Mouse (Mus musculus) limb, embryonic 14.5 days (tissue): Measurements from ENCODE around the gene Msi2. TPM values are rescaled to one million over a fixed set of nuclear protein-coding genes. Genes with fewer than 3 reads are reported as not detected.

Experiments
- ATAC-seq: fragments of 200-750 bp; cut with Nextera tagmentation; 2 replicates; pipeline ENCODE4 v1.8.0; 2017; ENCODE audit warnings: low read depth, moderate number of reproducible peaks, moderate TSS enrichment; ENCODE audit not compliant: low FRiP score
- DNase-seq: peaks from one replicate; pipeline ENCODE4 v3.0.0-alpha.2; 2015; ENCODE audit warnings: low spot score
- H3K27ac ChIP-seq: fragments of 300-500 bp; sonication (generic); replicated peaks from 2 replicates; pipeline ENCODE4 v1.5.1; 2014; ENCODE audit warnings: low read depth, mild to moderate bottlenecking, low read length, moderate library complexity, mixed read lengths
- H3K27me3 ChIP-seq: fragments of 300-500 bp; sonication (generic); 2 replicates; pipeline ENCODE4 v1.6.1; 2014; ENCODE audit warnings: low read length, mixed read lengths; ENCODE audit not compliant: control insufficient read depth, insufficient read depth
- H3K36me3 ChIP-seq: fragments of 300-500 bp; sonication (generic); 2 replicates; pipeline ENCODE4 v1.6.1; 2014; ENCODE audit warnings: mild to moderate bottlenecking, low read length, moderate library complexity, mixed read lengths; ENCODE audit not compliant: control insufficient read depth, insufficient read depth
- H3K4me1 ChIP-seq: fragments of 300-500 bp; sonication (generic); 2 replicates; pipeline ENCODE4 v1.6.1; 2014; ENCODE audit warnings: antibody characterized with exemption, low read length, mixed read lengths; ENCODE audit not compliant: control insufficient read depth, insufficient read depth
- H3K4me2 ChIP-seq: fragments of 300-500 bp; sonication (generic); replicated peaks from 2 replicates; pipeline ENCODE4 v1.6.1; 2014; ENCODE audit warnings: low read depth, mild to moderate bottlenecking, low read length, moderate library complexity; ENCODE audit not compliant: severe bottlenecking
- H3K4me3 ChIP-seq: fragments of 300-500 bp; sonication (generic); replicated peaks from 2 replicates; pipeline ENCODE4 v1.5.1; 2014; ENCODE audit warnings: low read length
- H3K9ac ChIP-seq: fragments of 300-500 bp; sonication (generic); 2 replicates; pipeline ENCODE4 v1.6.1; 2014; ENCODE audit warnings: mild to moderate bottlenecking, low read depth, low read length, moderate library complexity; ENCODE audit not compliant: severe bottlenecking
- H3K9me3 ChIP-seq: fragments of 300-500 bp; sonication (generic); 2 replicates; pipeline ENCODE4 v1.6.1; 2016; ENCODE audit warnings: low read length; ENCODE audit not compliant: control insufficient read depth
- POLR2A ChIP-seq: fragments of 200-500 bp; IDR thresholded peaks from 2 replicates; pipeline ENCODE4 v1.8.0; 2012; ENCODE audit warnings: inconsistent platforms, mild to moderate bottlenecking, moderate library complexity, borderline replicate concordance; ENCODE audit not compliant: insufficient read depth, insufficient read length; ENCODE audit errors: extremely low read depth
- WGBS: fragments of 180-500 bp; shearing (Covaris S2); extraction: QIAGEN DNeasy Blood & Tissue Kit; methylation state at CpG from one replicate; pipeline ENCODE4 v1.1.7; 2014; 5-methylcytosine and 5-hydroxymethylcytosine counted together
- polyA plus RNA-seq, 2 experiments: library from polyadenylated mRNA; depleted of rRNA in 1 of 2; stranded (reverse) in 1 of 2; unstranded in 1 of 2; fragments of >200 nt; fragmentation: Nextera tagmentation in 1 of 2; extraction: Ambion mirVana in 1 of 2; gene quantifications; 2 replicates each; pipeline versions ENCODE4 v1.2.1 to v1.2.3; 2012 to 2014

Gene Msi2
- polyA plus RNA-seq, 2 experiments, result 13.9 to 36.5 TPM

GRCm38 (mm10) chr11:88530032-88530431 lies 188.3 kb downstream of the Msi2 start:
- Histone ChIP-seq H3K4me3 (no peak overlapping the region), H3K9me3 (no peaks in the 10 kb centered on the region)

GRCm38 (mm10) chr11:88528522-88529101 lies 189.7 kb downstream of the Msi2 start:
- Histone ChIP-seq H3K4me2 (no peak overlapping the region), H3K9me3 (no peaks in the 10 kb centered on the region), H3K9ac (no peak overlapping the region), H3K4me3 (no peak overlapping the region), H3K36me3 (no peaks in the 10 kb centered on the region), H3K27ac (no peak overlapping the region), H3K27me3 (no peaks in the 10 kb centered on the region), H3K4me1 (peaks cover 55% of the 10 kb centered on the region)
- DNase-seq (peak; percentile 66), ATAC-seq (peak; percentile 17; the same call in 1 of the 2 replicates)
- no peak for TF ChIP-seq POLR2A
- 20% methylated on average over 8 of the region's 8 CpGs for WGBS

More at GRCm38 (mm10) chr11:88530032-88530431, 188.3 kb downstream of the Msi2 start:
- Histone ChIP-seq H3K36me3 (no peaks in the 10 kb centered on the region), H3K27me3 (no peaks in the 10 kb centered on the region), H3K4me2 (no peak overlapping the region), H3K27ac (no peak overlapping the region), H3K4me1 (peaks cover 50% of the 10 kb centered on the region), H3K9ac (no peak overlapping the region)
- 81% methylated on average over 4 of the region's 4 CpGs for WGBS
- ATAC-seq, result no peak
- no peak for TF ChIP-seq POLR2A
- no peak for DNase-seq

GRCm38 (mm10) chr11:88526711-88527110 lies 191.6 kb downstream of the Msi2 start:
- 21% methylated on average over 7 of the region's 7 CpGs for WGBS
- DNase-seq (no peak), ATAC-seq (no peak)
- peaks cover 57% of the 10 kb centered on the region for H3K4me1 ChIP-seq
- H3K4me2 ChIP-seq, result no peak overlapping the region
- TF ChIP-seq POLR2A, result no peak
- no peak overlapping the region for H3K4me3 ChIP-seq
- no peak overlapping the region for H3K9ac ChIP-seq
- no peaks in the 10 kb centered on the region for H3K9me3 ChIP-seq
- H3K36me3 ChIP-seq, result no peaks in the 10 kb centered on the region
- H3K27ac ChIP-seq, result no peak overlapping the region
- no peaks in the 10 kb centered on the region for H3K27me3 ChIP-seq

GRCm38 (mm10) chr11:88524790-88525575 lies 193.3 kb downstream of the Msi2 start:
- H3K9ac ChIP-seq, result no peak overlapping the region
- 33% methylated on average over 10 of the region's 10 CpGs for WGBS

GRCm38 (mm10) chr11:88524437-88524789 lies 193.9 kb downstream of the Msi2 start:
- no peaks in the 10 kb centered on the region for H3K36me3 ChIP-seq
- no peaks in the 10 kb centered on the region for H3K27me3 ChIP-seq
- H3K4me1 ChIP-seq, result peaks cover 54% of the 10 kb centered on the region
- H3K4me3 ChIP-seq, result no peak overlapping the region
- DNase-seq (no peak), ATAC-seq (0 out of 2 replicates have a peak, but pooled peaks have one; percentile 5)
- no peak overlapping the region for H3K4me2 ChIP-seq
- H3K9ac ChIP-seq, result no peak overlapping the region
- no peak for TF ChIP-seq POLR2A
- no peaks in the 10 kb centered on the region for H3K9me3 ChIP-seq
- H3K27ac ChIP-seq, result no peak overlapping the region; the same call in 1 of the 2 replicates

More at GRCm38 (mm10) chr11:88524790-88525575, 193.3 kb downstream of the Msi2 start:
- H3K4me3 ChIP-seq, result no peak overlapping the region
- H3K4me1 ChIP-seq, result peaks cover 57% of the 10 kb centered on the region
- 0 out of 2 replicates have a peak overlapping the region, but pooled peaks have one; percentile 44 for H3K27ac ChIP-seq
- peak; percentile 68 for DNase-seq
- H3K9me3 ChIP-seq, result no peaks in the 10 kb centered on the region
- no peaks in the 10 kb centered on the region for H3K27me3 ChIP-seq
- no peak overlapping the region for H3K4me2 ChIP-seq
- TF ChIP-seq POLR2A, result no peak
- peak; percentile 58 for ATAC-seq
- no peaks in the 10 kb centered on the region for H3K36me3 ChIP-seq
